Mouse (Mus musculus): ENCODE results near the gene Mesp1. TPM values are rescaled to one million over a fixed set of nuclear protein-coding genes. Genes with fewer than 3 reads are reported as not detected.
A peak's percentile ranks its signal among the peaks of the same experiment; 100 is the strongest.
"Not testable (repeated sequence)": the region's sequence is repeated elsewhere in the genome, so short reads cannot be mapped to it uniquely, and the experiment has no call there.

Mesp1 gene
- polyA plus RNA-seq, 1 experiment from 2014 or later, result 0.19 TPM

- peak within 1 kb of the TSS; percentile 49 for H3K9ac ChIP-seq
- H3K9me3 ChIP-seq, result no peaks in the 10 kb centered on the region
- peak within 1 kb of the TSS; percentile 37 for H3K4me3 ChIP-seq
- H3K27me3 ChIP-seq, result 0 out of 2 replicates have a peak, but pooled peaks cover 7% of the 10 kb centered on the region
- peaks cover 7% of the 10 kb centered on the region for H3K4me1 ChIP-seq (replicated peaks)
- WGBS, result 19% methylated on average over 71 of the region's 71 CpGs
- no peaks in the 10 kb centered on the region for H3K36me3 ChIP-seq
- ATAC-seq (ENCODE audit: low FRiP score, low read depth), result peak; percentile 72
- no peak within 1 kb of the TSS for H3K27ac ChIP-seq (replicated peaks)
- H3K4me2 ChIP-seq, result peak within 1 kb of the TSS; percentile 64
Observed at GRCm38 (mm10) chr7:79810611-79811506, 17.3 kb upstream of the Mesp1 start, which contains the start of gene Mesp2. Gene Mesp2 (plus strand): TSS chr7:79810727.

GRCm38 (mm10) chr7:79808561-79808960 lies 15.0 kb upstream of the Mesp1 start:
- no peak overlapping the region for H3K4me3 ChIP-seq
- H3K4me1 ChIP-seq (replicated peaks), result peaks cover 7% of the 10 kb centered on the region
- 86% methylated on average over 7 of the region's 7 CpGs for WGBS
- H3K4me2 ChIP-seq, result no peak overlapping the region
- no peak overlapping the region for H3K9ac ChIP-seq
- H3K27ac ChIP-seq (replicated peaks), result no peak overlapping the region
- H3K36me3 ChIP-seq, result no peaks in the 10 kb centered on the region
- no peak for ATAC-seq (ENCODE audit: low FRiP score, low read depth)
- 0 out of 2 replicates have a peak, but pooled peaks cover 7% of the 10 kb centered on the region for H3K27me3 ChIP-seq
- H3K9me3 ChIP-seq, result no peaks in the 10 kb centered on the region

DNA sequence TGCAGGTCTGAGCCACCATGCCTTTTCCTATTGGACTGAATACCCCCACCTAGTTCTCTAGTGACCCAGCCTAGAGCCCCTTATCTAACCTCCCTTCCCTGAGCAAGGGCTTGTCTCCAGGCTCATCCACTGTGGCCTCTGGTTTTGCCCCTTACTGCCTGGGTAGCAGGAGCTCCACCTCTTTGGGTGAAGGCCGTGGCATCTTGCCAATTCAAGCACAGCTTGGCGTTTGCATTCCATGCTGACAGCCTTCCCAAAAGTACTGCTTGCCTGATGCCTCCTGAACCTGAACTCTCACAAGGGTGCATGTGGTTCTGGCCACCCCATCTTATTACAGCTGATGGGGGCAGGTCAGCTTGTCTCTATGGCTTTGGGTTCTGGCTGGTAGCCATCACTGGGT lies 10.3 kb upstream of the Mesp1 start:
- Histone ChIP-seq H3K4me2 (no peak overlapping the region), H3K36me3 (no peaks in the 10 kb centered on the region), H3K9me3 (no peaks in the 10 kb centered on the region), H3K27ac (replicated peaks) (no peak overlapping the region), H3K27me3 (no peaks in the 10 kb centered on the region), H3K4me1 (replicated peaks) (no peaks in the 10 kb centered on the region), H3K9ac (no peak overlapping the region), H3K4me3 (no peak overlapping the region)
- ATAC-seq (ENCODE audit: low FRiP score, low read depth), result no peak
- 50% methylated on average over 2 of the region's 2 CpGs for WGBS

DNA sequence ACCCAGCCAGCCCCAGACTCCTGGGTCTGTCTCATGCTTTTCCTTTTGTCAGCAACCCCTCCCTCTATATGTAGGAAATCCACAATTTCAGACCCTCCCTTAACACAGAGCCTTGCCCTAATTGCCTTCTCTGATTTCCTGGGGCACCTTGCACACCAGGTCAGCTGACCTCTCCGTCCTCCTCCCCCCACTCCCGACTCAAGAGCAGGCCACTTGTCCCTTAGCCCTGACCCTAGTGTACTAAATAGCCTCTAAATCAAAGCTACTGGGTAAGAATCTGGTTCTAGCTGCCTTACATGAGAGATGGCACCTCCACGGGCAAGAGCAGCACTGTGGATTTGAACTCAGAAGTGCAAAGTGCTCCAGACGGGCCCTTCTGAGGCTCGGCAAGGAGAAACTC lies 8.4 kb upstream of the Mesp1 start:
- no peak for ATAC-seq (ENCODE audit: low FRiP score, low read depth)
- Histone ChIP-seq H3K9ac (no peak overlapping the region), H3K4me1 (replicated peaks) (no peaks in the 10 kb centered on the region), H3K4me2 (no peak overlapping the region), H3K36me3 (no peaks in the 10 kb centered on the region), H3K27ac (replicated peaks) (no peak overlapping the region), H3K9me3 (no peaks in the 10 kb centered on the region), H3K27me3 (no peaks in the 10 kb centered on the region), H3K4me3 (no peak overlapping the region)
- 80% methylated on average over 5 of the region's 5 CpGs for WGBS

DNA sequence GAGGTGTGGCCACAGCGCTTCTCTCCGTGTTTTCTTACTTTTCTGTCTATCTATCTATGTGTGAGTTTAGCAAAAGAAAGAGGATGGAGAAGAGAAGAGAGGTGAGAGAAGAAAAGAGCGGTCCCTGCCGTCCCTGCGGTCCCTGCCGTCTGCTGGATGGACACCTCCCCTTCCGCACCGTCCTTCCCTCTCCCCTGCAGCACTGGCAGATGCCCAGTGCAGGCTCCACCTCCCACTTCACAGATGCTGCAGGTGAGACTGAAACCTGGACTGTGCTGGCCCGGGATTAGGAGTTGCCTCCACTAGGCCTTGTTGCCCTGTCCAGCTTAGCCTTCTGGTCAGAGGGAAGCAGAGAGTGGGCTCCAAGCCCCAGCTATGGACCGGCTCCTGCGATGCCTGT lies 7.8 kb upstream of the Mesp1 start:
- Histone ChIP-seq H3K4me3 (no peak overlapping the region), H3K36me3 (no peaks in the 10 kb centered on the region), H3K27ac (replicated peaks) (no peak overlapping the region), H3K9me3 (no peaks in the 10 kb centered on the region), H3K4me1 (replicated peaks) (no peaks in the 10 kb centered on the region), H3K27me3 (no peaks in the 10 kb centered on the region), H3K4me2 (no peak overlapping the region), H3K9ac (no peak overlapping the region)
- no peak for ATAC-seq (ENCODE audit: low FRiP score, low read depth)
- WGBS, result 82% methylated on average over 11 of the region's 11 CpGs

GRCm38 (mm10) chr7:79800336-79800735 lies 6.7 kb upstream of the Mesp1 start:
- no peaks in the 10 kb centered on the region for H3K9me3 ChIP-seq
- 92% methylated on average over 4 of the region's 4 CpGs for WGBS
- no peaks in the 10 kb centered on the region for H3K4me1 ChIP-seq (replicated peaks)
- no peak overlapping the region for H3K4me2 ChIP-seq
- H3K27ac ChIP-seq (replicated peaks), result no peak overlapping the region
- no peaks in the 10 kb centered on the region for H3K27me3 ChIP-seq
- H3K9ac ChIP-seq, result no peak overlapping the region
- H3K36me3 ChIP-seq, result no peaks in the 10 kb centered on the region
- no peak for ATAC-seq (ENCODE audit: low FRiP score, low read depth)
- no peak overlapping the region for H3K4me3 ChIP-seq

DNA sequence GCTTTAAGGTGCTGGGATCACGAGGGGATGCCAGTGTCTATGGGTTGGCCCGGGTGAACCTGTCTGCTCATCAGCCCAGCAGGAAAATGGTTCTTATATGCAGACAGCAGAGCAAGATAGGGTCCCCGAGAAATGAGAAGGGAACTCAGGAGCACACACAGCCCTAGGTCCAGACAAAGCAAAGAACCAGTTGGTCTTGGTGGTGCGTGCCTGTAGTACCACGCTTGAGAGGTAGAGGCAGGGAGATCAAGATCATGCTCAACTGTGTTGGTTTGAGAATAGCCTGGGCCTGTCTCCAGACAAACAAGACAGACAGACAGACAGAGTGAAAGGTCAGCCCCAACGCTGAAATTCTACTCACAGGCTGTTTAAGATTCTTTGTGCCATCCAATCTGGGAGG lies 5.9 kb upstream of the Mesp1 start:
- 74% methylated on average over 6 of the region's 6 CpGs for WGBS
- H3K9me3 ChIP-seq, result no peaks in the 10 kb centered on the region
- 0 out of 2 replicates have a peak, but pooled peaks cover 5% of the 10 kb centered on the region for H3K27me3 ChIP-seq
- no peaks in the 10 kb centered on the region for H3K36me3 ChIP-seq
- no peak overlapping the region for H3K4me3 ChIP-seq
- H3K27ac ChIP-seq (replicated peaks), result no peak overlapping the region
- no peak overlapping the region for H3K9ac ChIP-seq
- H3K4me1 ChIP-seq (replicated peaks), result no peaks in the 10 kb centered on the region
- ATAC-seq (ENCODE audit: low FRiP score, low read depth), result no peak
- H3K4me2 ChIP-seq, result no peak overlapping the region

- Histone ChIP-seq H3K4me1 (replicated peaks) (no peaks in the 10 kb centered on the region), H3K27ac (replicated peaks) (no peak overlapping the region), H3K4me3 (no peak overlapping the region), H3K4me2 (no peak overlapping the region), H3K36me3 (no peaks in the 10 kb centered on the region), H3K9me3 (no peaks in the 10 kb centered on the region), H3K27me3 (peaks cover 9% of the 10 kb centered on the region), H3K9ac (no peak overlapping the region)
- ATAC-seq (ENCODE audit: low FRiP score, low read depth), result no peak
- 3% methylated on average over 8 of the region's 8 CpGs for WGBS
Observed at GRCm38 (mm10) chr7:79799048-79799447, 5.5 kb upstream of the Mesp1 start.

DNA sequence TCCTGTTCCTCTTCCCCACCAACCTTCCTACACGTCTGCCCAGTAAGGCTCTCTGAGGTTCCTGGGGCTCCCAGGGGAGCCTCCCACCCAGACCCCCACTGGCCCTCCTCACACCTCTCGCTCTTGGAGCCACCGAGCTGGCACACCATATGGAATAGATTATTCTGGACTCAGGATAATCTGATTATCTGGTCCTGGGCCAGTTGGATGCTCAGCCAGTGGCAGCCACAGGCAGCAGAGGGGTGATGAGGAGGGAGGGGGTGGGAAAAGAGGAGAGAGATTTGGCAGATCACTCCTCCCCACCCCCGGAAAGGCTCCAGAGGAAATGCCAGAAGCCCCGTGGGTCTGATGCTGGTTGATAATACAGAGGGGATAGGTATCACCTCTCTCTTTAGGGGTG lies 5.0 kb upstream of the Mesp1 start:
- Histone ChIP-seq H3K27me3 (peaks cover 13% of the 10 kb centered on the region), H3K27ac (replicated peaks) (no peak overlapping the region), H3K4me1 (replicated peaks) (no peaks in the 10 kb centered on the region), H3K4me3 (no peak overlapping the region), H3K9ac (no peak overlapping the region), H3K36me3 (no peaks in the 10 kb centered on the region), H3K4me2 (no peak overlapping the region), H3K9me3 (no peaks in the 10 kb centered on the region)
- ATAC-seq (ENCODE audit: low FRiP score, low read depth), result no peak
- 32% methylated on average over 5 of the region's 5 CpGs for WGBS

GRCm38 (mm10) chr7:79792635-79793421 lies 760 bp downstream of the Mesp1 start:
- peaks cover 50% of the 10 kb centered on the region for H3K27me3 ChIP-seq

GRCm38 (mm10) chr7:79789812-79790211 lies 3.8 kb downstream of the Mesp1 start:
- Histone ChIP-seq H3K4me1 (replicated peaks) (peaks cover 17% of the 10 kb centered on the region), H3K27me3 (peaks cover 47% of the 10 kb centered on the region)
- not testable (repeated sequence) for H3K4me2 ChIP-seq; ATAC-seq (ENCODE audit: low FRiP score, low read depth); H3K9ac ChIP-seq; H3K4me3 ChIP-seq; H3K36me3 ChIP-seq; H3K27ac ChIP-seq (replicated peaks); H3K9me3 ChIP-seq
- 21% methylated on average over 2 of the region's 2 CpGs for WGBS

More at GRCm38 (mm10) chr7:79792635-79793421, 760 bp downstream of the Mesp1 start:
- WGBS, result 1% methylated on average over 74 of the region's 80 CpGs
- peak overlapping the region; percentile 45 for H3K9ac ChIP-seq
- no peak overlapping the region for H3K27ac ChIP-seq (replicated peaks)
- H3K9me3 ChIP-seq, result no peaks in the 10 kb centered on the region
- peak overlapping the region; percentile 44 for H3K4me3 ChIP-seq
- peak; percentile 55 for ATAC-seq (ENCODE audit: low FRiP score, low read depth)
- no peaks in the 10 kb centered on the region for H3K36me3 ChIP-seq
- peak overlapping the region; percentile 65 for H3K4me2 ChIP-seq
- H3K4me1 ChIP-seq (replicated peaks), result peaks cover 17% of the 10 kb centered on the region

GRCm38 (mm10) chr7:79786295-79786694 lies 7.3 kb downstream of the Mesp1 start:
- no peaks in the 10 kb centered on the region for H3K9me3 ChIP-seq

More at GRCm38 (mm10) chr7:79786295-79786694, 7.3 kb downstream of the Mesp1 start:
- Histone ChIP-seq H3K4me3 (no peak overlapping the region), H3K27ac (replicated peaks) (no peak overlapping the region), H3K36me3 (no peaks in the 10 kb centered on the region), H3K9ac (no peak overlapping the region), H3K4me1 (replicated peaks) (no peaks in the 10 kb centered on the region), H3K4me2 (no peak overlapping the region), H3K27me3 (peaks cover 13% of the 10 kb centered on the region)
- WGBS, result 20% methylated on average over 6 of the region's 6 CpGs
- ATAC-seq (ENCODE audit: low FRiP score, low read depth), result peak; percentile 45; the same call in 1 of the 2 replicates
